Mouse (Mus musculus): ENCODE results near the gene Tspan33. TPM values are rescaled to one million over a fixed set of nuclear protein-coding genes. Genes with fewer than 3 reads are reported as not detected.
"Not testable (repeated sequence)": the region's sequence is repeated elsewhere in the genome, so short reads cannot be mapped to it uniquely, and the experiment has no call there.

Gene Tspan33
- total RNA-seq, 1 experiment from 2014 or later, result 2.2 TPM

DNA sequence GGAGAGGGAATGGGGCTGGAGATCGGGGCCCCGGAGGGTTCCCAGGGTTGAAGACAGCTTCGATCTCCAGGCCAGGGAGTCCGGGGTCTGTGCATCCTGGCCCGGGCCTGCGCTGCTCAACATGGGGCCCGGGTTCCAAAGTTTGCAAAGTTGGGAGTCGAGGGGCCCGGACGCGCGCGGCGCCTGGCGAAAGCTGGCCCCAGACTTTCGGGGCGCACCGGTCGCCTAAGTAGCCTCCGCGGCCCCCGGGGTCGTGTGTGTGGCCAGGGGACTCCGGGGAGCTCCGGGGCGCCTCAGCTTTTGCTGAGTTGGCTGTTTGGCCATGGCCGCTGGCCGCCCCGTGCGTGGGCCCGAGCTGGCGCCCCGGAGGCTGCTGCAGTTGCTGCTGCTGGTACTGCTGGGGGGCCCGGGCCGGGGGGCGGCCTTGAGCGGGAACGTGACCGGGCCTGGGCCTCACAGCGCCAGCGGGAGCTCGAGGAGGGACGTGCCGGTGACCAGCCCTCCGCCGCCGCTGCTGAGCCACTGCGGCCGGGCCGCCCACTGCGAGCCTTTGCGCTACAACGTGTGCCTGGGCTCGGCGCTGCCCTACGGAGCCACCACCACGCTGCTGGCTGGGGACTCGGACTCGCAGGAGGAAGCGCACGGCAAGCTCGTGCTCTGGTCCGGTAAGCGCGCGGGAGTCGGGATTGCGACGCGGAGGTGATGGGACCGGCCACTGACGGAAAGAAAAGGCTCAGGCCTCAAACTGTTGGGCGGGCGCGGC, 41.8 kb downstream of the Tspan33 start:
- no peak for ATAC-seq (ENCODE audit: extremely low read depth, insufficient number of reproducible peaks, low FRiP score, poor library complexity, severe bottlenecking)

DNA sequence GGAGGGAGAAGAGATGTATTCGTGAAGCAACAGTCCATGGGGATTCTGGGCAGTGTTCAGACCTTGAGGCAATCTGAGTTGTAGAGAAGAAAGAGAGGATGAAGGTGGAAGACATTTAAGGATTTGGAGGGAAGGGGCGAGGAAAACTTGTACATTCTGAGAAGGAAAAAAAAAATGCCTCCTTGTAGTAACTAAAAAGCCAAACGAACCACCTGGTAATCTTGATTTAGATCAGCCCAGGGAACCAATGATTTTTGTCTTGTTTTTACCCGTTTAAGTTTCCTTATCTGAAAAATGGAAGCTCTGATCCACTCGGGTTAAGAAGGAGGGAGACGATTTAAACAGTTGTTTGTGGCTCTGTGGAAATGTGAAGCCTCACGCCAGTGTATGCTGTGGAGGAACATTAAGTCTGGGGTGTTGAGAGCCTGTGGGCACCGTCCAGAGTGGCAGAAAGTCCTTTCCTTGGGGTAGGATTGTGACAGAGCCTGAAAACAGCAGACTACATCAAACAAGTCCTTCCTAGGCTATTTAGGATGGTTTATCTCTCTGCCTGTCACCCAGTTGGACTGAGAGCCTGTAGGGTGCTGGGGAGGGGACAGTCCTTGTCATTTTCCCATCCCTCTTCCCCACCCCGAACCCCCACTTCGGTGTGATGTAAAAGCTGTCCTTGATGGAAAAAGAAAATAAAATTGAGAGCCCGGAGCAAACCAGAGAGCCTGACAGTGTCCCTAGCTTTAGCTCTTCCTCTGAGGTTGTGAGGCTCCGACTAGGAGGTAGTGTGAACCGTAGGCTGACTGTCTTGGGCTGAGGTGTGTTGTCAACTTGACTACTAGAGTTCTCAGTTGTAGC, 42.8 kb downstream of the Tspan33 start:
- no peak for ATAC-seq (ENCODE audit: extremely low read depth, insufficient number of reproducible peaks, low FRiP score, poor library complexity, severe bottlenecking)

DNA sequence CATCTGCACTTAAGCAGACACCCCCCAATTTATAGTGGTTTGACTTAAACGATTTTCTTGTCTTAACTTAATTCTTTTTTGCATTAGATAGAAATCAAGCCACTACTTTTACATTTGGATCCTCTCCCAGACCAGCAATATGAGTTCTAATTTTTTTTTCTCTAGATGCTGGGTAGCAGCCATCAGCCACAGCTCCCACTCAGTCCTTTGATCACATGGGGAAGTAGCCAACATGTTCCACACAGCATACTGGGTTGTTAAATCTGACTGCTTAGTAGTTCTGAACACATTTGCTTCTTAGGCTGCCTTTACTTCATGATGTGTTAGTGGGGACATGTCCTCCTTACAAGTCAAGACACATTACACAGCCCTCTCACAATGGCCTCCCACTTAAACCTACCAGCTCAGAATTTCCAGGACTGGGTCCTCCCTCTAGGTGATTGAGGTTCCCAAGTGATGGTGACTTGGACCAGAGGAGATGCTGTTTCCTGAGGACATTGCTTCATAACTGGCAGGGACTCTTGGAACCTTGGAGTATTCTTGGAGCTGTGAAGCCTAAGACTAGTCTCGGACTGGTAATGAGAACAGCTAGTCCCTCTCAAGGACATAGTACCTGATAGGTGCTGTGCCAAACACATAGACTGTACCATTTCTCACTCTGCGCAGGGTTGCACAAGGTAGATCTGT, 57.6 kb downstream of the Tspan33 start:
- no peak for ATAC-seq (ENCODE audit: extremely low read depth, insufficient number of reproducible peaks, low FRiP score, poor library complexity, severe bottlenecking)

DNA sequence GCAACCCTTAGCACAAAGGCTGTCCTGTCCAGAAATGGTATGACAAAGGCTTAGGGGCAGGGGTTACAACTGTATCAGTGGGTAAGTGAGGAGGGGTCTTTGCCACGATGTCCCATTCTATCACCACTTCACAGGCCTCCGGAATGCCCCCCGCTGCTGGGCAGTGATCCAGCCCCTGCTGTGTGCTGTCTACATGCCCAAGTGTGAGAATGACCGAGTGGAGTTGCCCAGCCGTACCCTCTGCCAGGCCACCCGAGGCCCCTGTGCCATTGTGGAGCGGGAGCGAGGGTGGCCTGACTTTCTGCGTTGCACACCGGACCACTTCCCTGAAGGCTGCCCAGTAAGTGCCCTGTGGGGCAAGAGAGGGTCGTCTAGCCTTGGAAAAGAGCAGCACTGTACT, 59.3 kb downstream of the Tspan33 start:
- no peak for ATAC-seq (ENCODE audit: extremely low read depth, insufficient number of reproducible peaks, low FRiP score, poor library complexity, severe bottlenecking)

DNA sequence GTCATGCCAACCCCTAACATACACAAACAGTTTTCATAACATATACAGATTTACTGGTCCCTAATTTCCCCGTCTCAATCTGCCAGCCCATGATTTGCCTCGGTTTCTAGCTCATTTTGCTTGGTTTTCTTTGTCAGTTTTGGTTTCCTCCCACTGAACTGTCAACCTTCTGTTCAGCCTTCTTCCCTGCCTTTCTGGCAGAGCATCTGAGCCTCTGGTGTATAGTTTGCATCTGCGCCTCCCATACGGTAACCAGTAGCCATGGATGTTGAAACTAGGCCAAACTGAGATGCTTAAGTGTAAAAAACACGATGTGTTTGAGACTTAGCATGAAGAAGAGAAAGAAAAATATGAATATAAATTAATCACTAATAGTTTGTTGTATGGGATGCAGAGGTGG, 62.0 kb downstream of the Tspan33 start:
- no peak for ATAC-seq (ENCODE audit: extremely low read depth, insufficient number of reproducible peaks, low FRiP score, poor library complexity, severe bottlenecking)

DNA sequence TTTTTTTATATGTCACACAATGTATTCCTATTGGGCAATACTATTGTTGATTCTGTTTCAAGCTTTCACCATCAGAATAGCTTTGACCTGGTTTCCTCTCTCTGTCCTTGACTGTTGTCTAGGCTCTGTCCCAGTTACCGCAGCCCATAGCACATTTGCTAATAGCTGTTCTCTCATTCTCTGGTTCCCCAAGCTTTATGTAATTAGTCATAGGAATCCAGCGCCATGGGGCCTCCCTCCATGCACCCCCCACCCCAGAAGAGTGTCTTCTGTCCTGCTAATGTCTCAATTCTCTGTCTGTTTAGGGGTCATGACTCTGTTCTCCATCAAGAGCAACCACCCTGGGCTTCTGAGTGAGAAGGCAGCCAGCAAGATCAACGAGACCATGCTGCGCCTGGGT, 62.5 kb downstream of the Tspan33 start:
- ATAC-seq (ENCODE audit: extremely low read depth, insufficient number of reproducible peaks, low FRiP score, poor library complexity, severe bottlenecking), result no peak

DNA sequence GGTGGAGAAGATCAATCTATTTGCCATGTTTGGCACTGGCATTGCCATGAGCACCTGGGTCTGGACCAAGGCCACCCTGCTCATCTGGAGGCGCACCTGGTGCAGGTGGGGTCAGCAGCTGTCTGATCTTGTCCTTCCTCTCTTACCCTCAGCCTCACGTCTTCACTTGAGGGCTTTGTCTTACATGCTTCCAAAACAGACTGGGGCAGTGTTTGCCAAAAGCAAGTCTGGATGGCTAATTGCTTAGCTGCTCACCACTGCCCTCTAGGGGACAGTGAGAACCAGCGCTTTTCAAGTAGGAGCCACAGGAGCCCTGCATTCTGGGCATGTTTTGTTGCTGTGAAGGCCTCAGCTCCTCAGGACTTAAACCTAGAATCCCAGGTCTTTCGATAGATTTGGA, 64.4 kb downstream of the Tspan33 start:
- ATAC-seq (ENCODE audit: extremely low read depth, insufficient number of reproducible peaks, low FRiP score, poor library complexity, severe bottlenecking), result peak; percentile 50; the same call in 1 of the 2 replicates

DNA sequence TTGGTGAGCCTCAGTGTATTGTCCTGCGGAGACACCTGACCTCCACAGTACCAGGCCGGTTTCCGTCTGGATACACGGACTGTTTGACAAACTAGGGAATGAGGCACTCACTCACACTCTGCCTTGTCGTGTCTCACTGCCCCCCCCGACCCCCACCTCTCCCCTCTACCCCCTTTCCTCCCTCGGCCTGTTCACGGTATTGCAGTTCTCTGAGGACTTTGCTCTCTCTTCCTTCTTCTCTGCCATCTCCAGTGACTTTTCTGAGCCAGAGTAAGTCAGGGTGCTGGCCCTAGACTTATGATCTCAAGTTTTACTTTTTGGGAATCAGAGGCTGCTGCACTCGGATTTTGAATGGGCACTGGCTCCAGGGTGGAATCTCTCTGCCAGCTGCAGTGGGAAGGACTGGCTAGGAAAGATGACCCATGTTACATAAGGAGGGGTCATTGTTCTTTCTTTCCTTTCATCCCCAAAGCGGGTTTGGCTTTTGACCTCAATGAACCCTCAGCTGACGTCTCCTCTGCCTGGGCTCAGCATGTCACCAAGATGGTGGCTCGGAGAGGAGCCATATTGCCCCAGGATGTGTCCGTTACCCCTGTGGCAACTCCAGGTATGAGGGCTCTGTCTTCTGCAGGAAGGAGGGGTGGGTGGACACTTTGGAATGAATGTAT, 65.1 kb downstream of the Tspan33 start:
- ATAC-seq (ENCODE audit: extremely low read depth, insufficient number of reproducible peaks, low FRiP score, poor library complexity, severe bottlenecking), result no peak

DNA sequence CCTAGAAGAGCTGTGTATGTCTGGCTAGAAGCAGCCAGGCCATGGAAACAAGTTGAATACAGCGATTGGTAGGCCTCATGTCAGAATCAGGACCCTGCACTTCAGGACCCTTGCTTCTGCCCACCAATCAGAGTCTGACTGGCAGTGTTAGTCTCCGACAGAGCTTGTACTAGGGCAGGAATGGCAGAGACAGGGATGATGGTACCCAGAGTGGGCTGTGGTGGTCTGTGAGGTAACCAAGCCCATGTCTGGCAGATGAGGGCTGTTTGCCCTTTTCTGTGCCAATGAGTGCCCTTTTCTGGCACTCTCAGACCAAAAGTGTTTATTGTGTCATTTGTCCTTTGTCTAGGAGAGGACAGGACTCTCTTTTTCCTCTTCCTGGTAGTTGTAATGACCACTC, 66.4 kb downstream of the Tspan33 start:
- ATAC-seq (ENCODE audit: extremely low read depth, insufficient number of reproducible peaks, low FRiP score, poor library complexity, severe bottlenecking), result not testable (repeated sequence)

DNA sequence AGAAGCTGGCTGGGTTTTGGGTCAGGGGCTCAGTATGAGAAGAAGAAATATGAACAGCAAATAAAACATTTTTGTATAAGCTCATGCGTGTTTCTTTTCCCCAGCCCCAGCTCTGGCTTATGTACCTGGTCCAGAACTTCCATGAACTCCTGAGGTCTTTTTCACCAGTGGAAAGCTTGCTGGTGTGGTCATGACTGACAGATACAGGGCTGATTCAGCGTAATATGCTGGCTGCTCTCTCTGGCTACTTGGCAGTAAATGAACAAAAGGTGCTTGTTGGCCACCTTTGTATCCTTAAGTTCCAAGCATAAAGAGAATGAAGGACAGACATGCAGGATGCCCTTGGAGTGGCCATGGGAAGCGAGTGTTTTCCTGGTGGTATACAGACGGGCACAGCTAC, 67.3 kb downstream of the Tspan33 start:
- ATAC-seq (ENCODE audit: extremely low read depth, insufficient number of reproducible peaks, low FRiP score, poor library complexity, severe bottlenecking), result no peak

DNA sequence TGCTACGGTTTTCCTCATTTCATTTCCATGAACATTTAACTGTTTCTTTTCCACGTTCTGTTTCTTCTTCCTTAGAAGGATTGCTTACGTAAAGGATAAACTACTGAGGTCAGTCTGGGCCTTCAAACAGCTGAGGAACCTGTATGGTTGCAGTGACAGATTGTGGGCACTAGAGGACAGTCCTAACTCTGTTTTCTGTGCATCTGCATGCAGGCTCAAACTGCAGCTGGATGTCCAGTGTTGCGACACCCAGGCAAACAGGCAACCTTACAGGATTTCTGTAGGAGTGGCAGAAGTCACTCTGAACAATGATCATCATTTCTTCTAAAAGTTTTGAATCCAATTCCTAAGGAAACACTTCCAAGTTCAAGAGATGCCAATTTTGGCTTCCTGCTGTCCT, 68.5 kb downstream of the Tspan33 start:
- ATAC-seq (ENCODE audit: extremely low read depth, insufficient number of reproducible peaks, low FRiP score, poor library complexity, severe bottlenecking), result peak; percentile 25; the same call in 1 of the 2 replicates

DNA sequence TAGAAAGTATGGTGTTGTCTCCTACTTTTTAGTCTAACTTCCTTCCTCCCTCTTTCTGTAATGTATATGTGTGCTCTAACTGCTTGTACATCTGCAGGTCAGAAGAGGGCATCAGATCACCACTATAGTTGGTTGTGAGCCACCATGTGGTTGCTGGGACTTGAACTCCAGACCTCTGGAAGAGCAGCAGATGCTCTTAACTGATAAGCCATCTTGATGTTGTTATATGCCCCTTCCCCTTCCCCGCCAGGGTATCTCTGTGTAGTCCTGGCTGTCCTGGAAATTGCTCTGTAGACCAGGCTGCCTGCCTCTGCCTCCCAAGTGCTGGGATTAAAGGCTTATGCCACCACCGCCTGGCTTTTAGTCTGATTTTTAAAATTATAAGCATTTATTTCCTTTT, 72.9 kb downstream of the Tspan33 start:
- ATAC-seq (ENCODE audit: extremely low read depth, insufficient number of reproducible peaks, low FRiP score, poor library complexity, severe bottlenecking), result no peak

Other genes with a start within 250 kb of the Tspan33 start
- 99.2 and 132 TPM in 2 replicates for gene Atp6v1f, start 226.5 kb upstream of the Tspan33 start, total RNA-seq (2017)
- gene Atp6v1fnb, start 222.8 kb upstream of the Tspan33 start, total RNA-seq (2017), result 5.1 and 7.6 TPM in 2 replicates
- gene Kcp, start 186.3 kb upstream of the Tspan33 start, total RNA-seq (2017), result 0.12 TPM in 1 of 2 replicates, not detected in the other
- gene Irf5, start 167.6 kb upstream of the Tspan33 start, total RNA-seq (2017), result 154 and 179 TPM in 2 replicates
- gene Tnpo3, start 84.3 kb upstream of the Tspan33 start, total RNA-seq (2017), result 82.1 and 95.6 TPM in 2 replicates
- 0.12 TPM in 1 of 2 replicates, not detected in the other for gene Smo, start 41.3 kb downstream of the Tspan33 start, total RNA-seq (2017)
- 30.8 and 53.1 TPM in 2 replicates for gene Ahcyl2, start 73.8 kb downstream of the Tspan33 start, total RNA-seq (2017)
- gene Strip2, start 222.8 kb downstream of the Tspan33 start, total RNA-seq (2017), result 0.25 TPM in 1 of 2 replicates, not detected in the other

Measured in neutrophil, adult 5-6 weeks (primary cell).